Comparison of ENCODE assay signal across 12 mouse cellular contexts in the genomic region with DNA sequence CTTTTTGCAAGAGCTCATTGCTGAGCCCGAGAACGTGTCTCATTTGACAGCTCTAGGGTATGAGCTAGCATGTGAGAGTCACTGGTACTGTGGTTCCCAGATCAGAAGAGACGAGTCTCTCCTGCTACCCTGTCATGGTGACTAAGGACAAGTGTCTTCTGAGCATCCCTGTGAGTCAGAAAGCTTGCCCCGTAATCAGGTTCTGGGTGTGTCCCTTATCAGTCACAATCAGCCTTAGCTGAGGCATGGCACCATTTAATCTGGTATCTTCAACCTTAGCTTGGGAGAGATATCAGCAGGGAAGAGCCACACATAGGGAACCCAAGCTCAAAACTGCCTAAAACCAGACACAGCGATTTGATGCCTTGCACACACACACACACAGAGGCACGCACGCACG. TPM values are rescaled to one million over a fixed set of nuclear protein-coding genes. Genes with fewer than 3 reads are reported as not detected.
"Had no signal": no experiment of that assay in that cellular context is flagged by ENCODE, and none has a peak within 500 bp of the region (broad histone marks: within the 10 kb centered on the region; RNA-seq: fewer than 3 reads in every experiment).

No protein-coding gene starts in this region.

- H3K9ac ChIP-seq: limb, embryonic 12.5 days; lung, embryonic 15.5 days; neural tube, embryonic 13.5 days had no signal

- H3K4me2 ChIP-seq: limb, embryonic 12.5 days; lung, embryonic 15.5 days; neural tube, embryonic 13.5 days had no signal

- H3K27ac ChIP-seq: limb, embryonic 12.5 days; lung, embryonic 15.5 days; midbrain, embryonic 10.5 days; neural tube, embryonic 13.5 days had no signal

- H3K9me3 ChIP-seq: limb, embryonic 12.5 days; lung, embryonic 15.5 days; midbrain, embryonic 10.5 days; neural tube, embryonic 13.5 days had no signal

- ATAC-seq: intestine, postnatal 0 days had no signal

- H3K27me3 ChIP-seq: limb, embryonic 12.5 days; lung, embryonic 15.5 days; neural tube, embryonic 13.5 days had no signal

- DNase-seq: kidney, adult 8-10 months; kidney, postnatal 25 days; lung, postnatal 14 days; midbrain, embryonic 14.5 days; right cerebral cortex, postnatal 25 days; thymus, postnatal 4 days had no signal

- H3K36me3 ChIP-seq: limb, embryonic 12.5 days; lung, embryonic 15.5 days; midbrain, embryonic 10.5 days; neural tube, embryonic 13.5 days had no signal

- H3K4me3 ChIP-seq: limb, embryonic 12.5 days; lung, embryonic 15.5 days; midbrain, embryonic 10.5 days; neural tube, embryonic 13.5 days had no signal

RNA-seq across cellular contexts. Expression of gene Cmtm8, which starts 55.3 kb away (rescaled TPM):
- total RNA-seq: monocyte, adult 5-6 weeks had no signal
